Mouse (Mus musculus) CH12.LX (cell line): ENCODE data around the gene Ush2a. TPM values are rescaled to one million over a fixed set of nuclear protein-coding genes. Genes with fewer than 3 reads are reported as not detected.

ENCODE experiments used
- DNase-seq: peaks from one replicate; pipeline ENCODE4 v3.0.0-alpha.2; 2013; ENCODE audit errors: extremely low read depth
- H3K27ac ChIP-seq: 2 replicates; pipeline ENCODE4 v1.5.1; 2012; ENCODE audit warnings: low read depth, mild to moderate bottlenecking, control low read depth, moderate library complexity; ENCODE audit not compliant: insufficient read depth
- H3K27me3 ChIP-seq: replicated peaks from 2 replicates; pipeline ENCODE3; 2012; ENCODE audit warnings: inconsistent platforms
- H3K36me3 ChIP-seq, 2 experiments: replicated peaks in 1 of 2; 2 replicates each; pipeline versions ENCODE3 to v1.6.1; 2012; ENCODE audit warnings: inconsistent platforms in 1 of 2, low read length in 1 of 2, mild to moderate bottlenecking in 1 of 2, mixed read lengths in 1 of 2, moderate library complexity in 1 of 2; ENCODE audit not compliant: control insufficient read depth in 1 of 2, insufficient read depth in 1 of 2
- H3K4me1 ChIP-seq, 2 experiments: 2 replicates each; pipeline ENCODE4 v1.6.1; 2012; ENCODE audit warnings: inconsistent platforms in 1 of 2, moderate library complexity in 1 of 2; ENCODE audit not compliant: insufficient read depth in 2 of 2, control insufficient read depth in 1 of 2
- H3K4me2 ChIP-seq: 2 replicates; pipeline ENCODE4 v1.6.1; 2012; ENCODE audit warnings: low read depth, mild to moderate bottlenecking, control low read depth; ENCODE audit not compliant: poor library complexity, insufficient read depth, severe bottlenecking
- H3K4me3 ChIP-seq, 3 experiments: fragments of 150-350 bp in 1 of 3; sonication (generic) in 1 of 3; replicated peaks in 1 of 3; 2 replicates each; pipeline versions ENCODE3 to v1.5.1; 2011 to 2012; ENCODE audit warnings: low read depth in 2 of 3, low read length in 2 of 3, mild to moderate bottlenecking in 2 of 3, moderate library complexity in 2 of 3, control low read depth in 1 of 3, improper control_type of control experiment in 1 of 3, inconsistent platforms in 1 of 3, mixed read lengths in 1 of 3; ENCODE audit not compliant: poor library complexity in 1 of 3
- H3K79me2 ChIP-seq: replicated peaks from 2 replicates; pipeline ENCODE4 v1.6.1; 2012; ENCODE audit warnings: mild to moderate bottlenecking, moderate library complexity; ENCODE audit not compliant: control insufficient read depth, poor library complexity, insufficient read depth, severe bottlenecking; ENCODE audit errors: extremely low read depth
- H3K9ac ChIP-seq: 2 replicates; pipeline ENCODE4 v1.6.1; 2012; ENCODE audit warnings: low read depth, mild to moderate bottlenecking, control low read depth, moderate library complexity; ENCODE audit not compliant: insufficient read depth
- H3K9me3 ChIP-seq: replicated peaks from 2 replicates; pipeline ENCODE3; 2012; ENCODE audit warnings: low read length, inconsistent platforms, mixed read lengths
- CHD1 ChIP-seq: IDR thresholded peaks from 2 replicates; pipeline ENCODE4 v1.6.1; 2012; ENCODE audit warnings: low read depth, low read length, improper control_type of control experiment, inconsistent platforms
- E2F4 ChIP-seq: IDR thresholded peaks from 2 replicates; pipeline ENCODE4 v1.6.1; 2011; ENCODE audit warnings: low read depth, low read length, improper control_type of control experiment; ENCODE audit not compliant: insufficient replicate concordance
- ELF1 ChIP-seq: IDR thresholded peaks from 2 replicates; pipeline ENCODE4 v1.6.1; 2014; ENCODE audit warnings: low read depth, mild to moderate bottlenecking, inconsistent platforms, low read length, improper control_type of control experiment
- GABPA ChIP-seq: IDR thresholded peaks from 2 replicates; pipeline ENCODE4 v1.6.1; 2012; ENCODE audit warnings: low read depth, low read length, improper control_type of control experiment, inconsistent platforms; ENCODE audit not compliant: insufficient replicate concordance
- HCFC1 ChIP-seq: IDR thresholded peaks from 2 replicates; pipeline ENCODE4 v1.6.1; 2012; ENCODE audit warnings: low read depth, mild to moderate bottlenecking, inconsistent platforms, low read length, improper control_type of control experiment
- JUN ChIP-seq: IDR thresholded peaks from 2 replicates; pipeline ENCODE4 v1.6.1; 2011; ENCODE audit warnings: low read depth, mild to moderate bottlenecking, low read length, improper control_type of control experiment, moderate library complexity; ENCODE audit not compliant: insufficient read depth
- KAT2A ChIP-seq: IDR thresholded peaks from 2 replicates; pipeline ENCODE4 v1.6.1; 2012; ENCODE audit warnings: low read length, improper control_type of control experiment, inconsistent platforms; ENCODE audit not compliant: insufficient replicate concordance
- MAFK ChIP-seq: IDR thresholded peaks from 2 replicates; pipeline ENCODE4 v1.6.1; 2011; ENCODE audit warnings: low read length, improper control_type of control experiment; ENCODE audit not compliant: insufficient replicate concordance
- MYC ChIP-seq: IDR thresholded peaks from 2 replicates; pipeline ENCODE4 v1.6.1; 2011; ENCODE audit warnings: low read depth, mild to moderate bottlenecking, improper control_type of control experiment, low read length
- RAD21 ChIP-seq: IDR thresholded peaks from 2 replicates; pipeline ENCODE4 v1.6.1; 2011; ENCODE audit warnings: low read depth, mild to moderate bottlenecking, low read length, improper control_type of control experiment, moderate library complexity
- SIN3A ChIP-seq: IDR thresholded peaks from 2 replicates; pipeline ENCODE4 v1.6.1; 2012; ENCODE audit warnings: low read length, improper control_type of control experiment, inconsistent platforms
- SMC3 ChIP-seq: IDR thresholded peaks from 2 replicates; pipeline ENCODE4 v1.6.1; 2011; ENCODE audit warnings: low read depth, low read length, improper control_type of control experiment
- TBP ChIP-seq: conservative IDR thresholded peaks from 2 replicates; pipeline ENCODE4 v1.6.1; 2011; ENCODE audit warnings: low read depth, low read length, improper control_type of control experiment
- TCF12 ChIP-seq: IDR thresholded peaks from 2 replicates; pipeline ENCODE4 v1.6.1; 2014; ENCODE audit warnings: low read depth, mild to moderate bottlenecking, inconsistent platforms, low read length, improper control_type of control experiment
- UBTF ChIP-seq: IDR thresholded peaks from 2 replicates; pipeline ENCODE4 v1.6.1; 2012; ENCODE audit warnings: low read depth, mild to moderate bottlenecking, inconsistent platforms, low read length, improper control_type of control experiment, moderate library complexity
- USF1 ChIP-seq: IDR thresholded peaks from 2 replicates; pipeline ENCODE4 v1.6.1; 2014; ENCODE audit warnings: low read depth, mild to moderate bottlenecking, inconsistent platforms, low read length, improper control_type of control experiment
- USF2 ChIP-seq: conservative IDR thresholded peaks from 2 replicates; pipeline ENCODE4 v1.6.1; 2011; ENCODE audit warnings: low read depth, low read length, improper control_type of control experiment
- ZC3H11A ChIP-seq: IDR thresholded peaks from 2 replicates; pipeline ENCODE4 v1.6.1; 2012; ENCODE audit warnings: low read depth, mild to moderate bottlenecking, inconsistent platforms, low read length, improper control_type of control experiment
- ZKSCAN1 ChIP-seq: IDR thresholded peaks from 2 replicates; pipeline ENCODE4 v1.6.1; 2012; ENCODE audit warnings: low read depth, inconsistent platforms, low read length, improper control_type of control experiment, borderline replicate concordance
- ZMIZ1 ChIP-seq: IDR thresholded peaks from 2 replicates; pipeline ENCODE4 v1.6.1; 2012; ENCODE audit warnings: low read depth, mild to moderate bottlenecking, inconsistent platforms, low read length, improper control_type of control experiment
- dilution Hi-C: fragments of 300-500 bp; cut with MboI; formaldehyde crosslinking; loops from 2 replicates; pipeline ENCODE4 v1.14.3; 2020; ENCODE audit warnings: low sequenced_read_pairs; ENCODE audit not compliant: extremely low pct_unique_long_range_greater_than_20kb, extremely low pct_ligation_motif_present
- in situ Hi-C: fragments of 300-500 bp; cut with MboI; formaldehyde crosslinking; loops from 3 replicates; pipeline ENCODE4 v1.14.3; 2019; ENCODE audit warnings: low sequenced_read_pairs, low pct_ligation_motif_present, low pct_unique_long_range_greater_than_20kb, mixed read lengths
- polyA plus RNA-seq: library from polyadenylated mRNA; unstranded; fragments of >175 nt; gene quantifications from 2 replicates; pipeline ENCODE4 v1.2.1, GENCODE M21; 2012; ENCODE audit warnings: low read depth; ENCODE audit not compliant: insufficient read length
- total RNA-seq, 2 experiments: library from RNA; depleted of rRNA; stranded (reverse); fragments of 300-350 nt in 1 of 2; fragments of >200 nt in 1 of 2; gene quantifications; 2 replicates each; pipeline ENCODE4 v1.2.3; 2012 to 2014

The Ush2a gene
- total and polyA plus RNA-seq, 3 experiments: not detected

DNA sequence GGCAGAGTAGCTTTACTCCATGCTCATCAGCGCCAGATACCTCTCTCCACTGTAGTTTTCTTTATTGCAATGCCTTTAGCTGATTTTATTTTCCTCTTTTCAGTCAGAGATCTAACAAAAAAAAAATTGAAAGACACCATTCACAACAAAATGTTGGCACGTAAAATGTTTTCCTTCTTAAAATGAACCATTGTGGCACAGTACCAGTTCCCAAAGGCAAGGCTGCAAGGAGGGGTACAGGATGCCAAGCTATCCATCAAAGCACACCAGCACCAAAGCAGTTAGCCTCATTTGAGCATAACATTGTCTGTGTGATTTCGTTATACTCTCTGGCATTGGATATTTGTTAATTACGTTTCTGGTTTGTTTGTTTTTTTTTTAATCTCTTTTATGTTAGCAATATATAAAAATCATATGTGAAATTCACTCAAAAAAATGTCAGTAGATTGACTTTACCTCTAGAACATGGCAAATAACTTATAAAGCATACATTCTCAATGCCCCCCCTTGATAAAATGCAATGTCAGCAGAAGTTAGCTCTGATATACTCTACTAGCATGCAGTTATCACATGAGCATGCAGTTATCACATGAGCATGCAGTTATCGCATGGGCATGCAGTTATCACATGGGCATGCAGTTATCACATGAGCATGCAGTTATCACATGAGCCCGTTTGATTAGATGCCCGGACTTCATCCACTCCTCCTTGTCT, 510.9 kb downstream of the Ush2a start:
- H3K27ac ChIP-seq: no peak overlapping the region
- no peak for TF ChIP-seq RAD21
- H3K79me2 ChIP-seq: no peaks in the 10 kb centered on the region
- DNase-seq: no peak
- no peaks in the 10 kb centered on the region for H3K4me1 ChIP-seq
- dilution Hi-C loops: no loop called here
- in situ Hi-C loops: no loop called here
- peaks cover 64% of the 10 kb centered on the region for H3K9me3 ChIP-seq
- H3K4me2 ChIP-seq: no peak overlapping the region
- no peak overlapping the region for H3K4me3 ChIP-seq
- H3K36me3 ChIP-seq: no peaks in the 10 kb centered on the region
- H3K27me3 ChIP-seq: no peaks in the 10 kb centered on the region
- H3K9ac ChIP-seq: no peak overlapping the region

DNA sequence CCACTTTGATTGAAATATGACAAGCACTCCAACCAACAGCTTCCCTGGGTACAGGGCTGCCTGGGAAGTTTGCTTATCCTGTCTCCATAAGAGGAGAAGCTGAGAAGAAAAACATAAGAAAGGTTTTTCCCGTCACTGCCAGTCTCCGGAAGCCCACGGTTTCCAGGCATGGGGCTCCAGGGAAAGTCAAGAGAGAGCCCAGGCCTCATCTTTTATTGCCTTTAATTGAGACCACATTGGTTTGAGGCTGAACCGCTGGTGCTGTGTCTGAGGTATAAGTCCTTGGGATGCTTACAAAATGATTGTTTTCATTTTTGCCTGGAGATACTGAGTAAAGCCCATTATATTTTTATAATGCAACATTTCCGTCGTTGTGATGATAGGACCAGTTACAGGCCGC, 511.8 kb downstream of the Ush2a start:
- H3K27ac ChIP-seq: no peak overlapping the region
- H3K36me3 ChIP-seq: no peaks in the 10 kb centered on the region
- in situ Hi-C loops: no loop called here
- TF ChIP-seq MYC (no peak), ZMIZ1 (no peak), TCF12 (no peak), MAFK (no peak), USF1 (no peak), HCFC1 (no peak), KAT2A (no peak), ELF1 (no peak), SIN3A (no peak), TBP (no peak), E2F4 (no peak)
- TF ChIP-seq, all 38 proteins: peak for 0
- Histone ChIP-seq H3K9me3 (peaks cover 73% of the 10 kb centered on the region), H3K4me1 (no peaks in the 10 kb centered on the region), H3K4me3 (no peak overlapping the region), H3K4me2 (no peak overlapping the region), H3K27me3 (no peaks in the 10 kb centered on the region), H3K9ac (no peak overlapping the region), H3K79me2 (no peaks in the 10 kb centered on the region)
- dilution Hi-C loops: no loop called here
- no peak for DNase-seq

DNA sequence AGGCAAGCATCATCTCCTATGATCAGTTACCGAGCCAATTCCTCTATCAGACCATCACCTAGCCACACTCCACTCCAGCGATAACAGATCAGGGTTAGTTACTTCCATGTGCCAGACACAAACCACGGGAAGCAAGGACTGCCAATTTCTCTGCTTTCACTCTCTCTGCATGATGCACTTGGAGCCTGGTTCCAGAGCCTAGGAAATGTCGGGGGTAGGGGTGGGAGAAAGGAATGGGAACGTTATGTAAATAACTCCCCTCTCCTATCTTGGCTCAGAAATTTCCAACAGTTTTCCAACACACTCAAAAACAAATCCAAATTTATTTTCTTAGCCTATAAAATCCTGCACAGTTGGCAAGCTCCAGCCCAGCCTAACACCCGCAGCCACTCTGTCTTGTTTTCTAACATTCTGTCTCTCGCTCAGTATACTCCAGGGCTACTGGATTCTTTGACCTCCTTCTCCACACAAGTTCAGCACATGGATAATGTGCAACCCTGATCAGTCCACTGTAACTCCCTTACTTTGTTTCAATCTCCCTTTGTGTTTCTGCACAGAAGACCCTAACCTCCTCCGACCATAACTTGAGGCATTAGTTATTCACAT, 515.8 kb downstream of the Ush2a start:
- H3K9me3 ChIP-seq: peaks cover 84% of the 10 kb centered on the region
- H3K4me1 ChIP-seq: no peaks in the 10 kb centered on the region
- no peak overlapping the region for H3K9ac ChIP-seq
- no peak overlapping the region for H3K27ac ChIP-seq
- no peaks in the 10 kb centered on the region for H3K27me3 ChIP-seq
- no peak overlapping the region for H3K4me3 ChIP-seq
- TF ChIP-seq JUN: no peak
- no peak for TF ChIP-seq SMC3
- no peak for TF ChIP-seq USF2
- TF ChIP-seq UBTF: no peak
- no peak for TF ChIP-seq CHD1
- TF ChIP-seq ZC3H11A: no peak
- no peak for TF ChIP-seq ZKSCAN1
- no peak for TF ChIP-seq TCF12
- no peak for TF ChIP-seq GABPA
- TF ChIP-seq RAD21: no peak
- TF ChIP-seq TBP: no peak
- H3K36me3 ChIP-seq: no peaks in the 10 kb centered on the region
- no peak overlapping the region for H3K4me2 ChIP-seq
- in situ Hi-C loops (no loop called here), dilution Hi-C loops (no loop called here)
- no peak for DNase-seq
- no peaks in the 10 kb centered on the region for H3K79me2 ChIP-seq
